Mouse (Mus musculus) bone marrow macrophage, adult 2 months (primary cell): ENCODE data around the gene Prrx2. TPM values are rescaled to one million over a fixed set of nuclear protein-coding genes. Genes with fewer than 3 reads are reported as not detected.

Source experiments
- H3K27ac ChIP-seq: 2 replicates; pipeline ENCODE4 v1.5.1; 2012; ENCODE audit warnings: low read depth, low read length; ENCODE audit not compliant: insufficient read depth
- H3K4me1 ChIP-seq: 2 replicates; pipeline ENCODE4 v1.6.1; 2012; ENCODE audit warnings: low read length; ENCODE audit not compliant: control insufficient read depth, insufficient read depth
- H3K4me3 ChIP-seq: 2 replicates; pipeline ENCODE4 v1.5.1; 2012; ENCODE audit warnings: mild to moderate bottlenecking, low read length, moderate library complexity; ENCODE audit not compliant: insufficient read depth
- CTCF ChIP-seq: IDR thresholded peaks from 2 replicates; pipeline ENCODE4 v1.5.1; 2012; ENCODE audit warnings: low read depth, mild to moderate bottlenecking, low read length, moderate library complexity
- POLR2A ChIP-seq: IDR thresholded peaks from 2 replicates; pipeline ENCODE4 v1.6.1; 2012; ENCODE audit warnings: mild to moderate bottlenecking, low read depth, low read length, borderline replicate concordance
- polyA plus RNA-seq: library from polyadenylated mRNA; stranded (reverse); fragments of >200 nt; gene quantifications from 2 replicates; pipeline ENCODE4 v1.2.4, GENCODE M21; 2012; ENCODE audit not compliant: missing spikeins, insufficient read depth, insufficient read length

Gene Prrx2
- polyA plus RNA-seq, 1 experiment: not detected

DNA sequence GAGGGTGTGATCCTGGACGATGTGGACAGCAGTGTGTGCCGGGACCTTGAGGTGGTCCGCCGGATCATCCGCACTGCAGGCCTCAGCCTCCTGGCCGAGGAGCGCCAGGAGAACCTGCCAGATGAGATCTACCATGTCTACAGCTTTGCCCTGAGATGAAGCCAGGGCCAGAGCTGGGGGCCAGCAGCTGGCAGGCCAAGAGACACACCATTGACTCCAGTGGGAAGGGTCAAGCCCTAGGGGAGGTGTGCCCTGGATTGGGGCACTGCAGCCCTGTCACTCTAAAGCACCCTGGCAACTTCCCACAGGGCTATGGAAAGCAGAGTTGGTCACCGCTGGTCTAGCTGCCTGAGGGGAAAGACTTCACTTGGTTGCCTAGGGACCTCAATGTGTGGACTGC is 12.3 kb upstream of the Prrx2 start:
- H3K27ac ChIP-seq: no peak overlapping the region

DNA sequence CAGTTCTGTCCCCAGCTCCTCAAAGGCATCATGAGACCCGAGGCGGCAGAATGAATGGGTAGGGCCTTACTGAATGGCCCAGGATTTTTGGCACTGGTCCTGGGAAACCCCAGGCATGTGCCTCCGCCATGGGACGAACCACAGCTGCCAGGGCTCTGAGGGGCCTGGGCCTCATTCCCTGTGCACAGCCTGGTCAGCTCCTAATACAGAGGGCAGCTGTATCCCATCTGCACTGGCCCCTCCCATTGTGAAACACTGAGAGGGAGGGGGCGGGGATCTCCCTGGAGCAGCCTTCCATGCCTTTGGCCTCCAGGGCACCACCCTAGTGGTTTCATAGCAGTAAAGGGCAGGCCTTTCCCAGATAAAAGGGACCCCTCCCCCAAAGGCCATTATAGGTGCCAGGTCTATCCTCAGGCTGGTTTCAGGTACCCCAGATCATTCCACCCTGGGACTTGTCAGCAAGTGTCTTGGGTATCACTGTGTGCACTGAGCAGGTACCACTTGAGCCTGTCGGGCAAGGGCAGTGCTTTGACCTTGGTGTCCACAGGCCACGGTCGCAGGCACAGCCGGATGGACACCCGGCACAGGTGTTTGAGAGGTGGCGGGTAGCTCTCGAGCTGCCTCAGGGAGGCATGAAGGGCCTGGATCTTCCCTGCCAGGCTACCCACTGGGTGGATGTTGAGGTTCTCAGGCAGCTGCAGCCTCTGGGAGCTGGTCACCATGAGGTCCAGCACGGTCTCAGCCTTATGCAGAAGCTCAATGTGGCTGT is 11.2 kb upstream of the Prrx2 start:
- Histone ChIP-seq H3K27ac (no peak overlapping the region), H3K4me1 (peaks cover 13% of the 10 kb centered on the region), H3K4me3 (no peak overlapping the region)
- no peak for TF ChIP-seq POLR2A
- no peak for TF ChIP-seq CTCF

More for the DNA sequence above, 12.3 kb upstream of the Prrx2 start:
- H3K4me3 ChIP-seq: no peak overlapping the region
- peaks cover 9% of the 10 kb centered on the region for H3K4me1 ChIP-seq
- no peak for TF ChIP-seq POLR2A
- TF ChIP-seq CTCF: no peak

DNA sequence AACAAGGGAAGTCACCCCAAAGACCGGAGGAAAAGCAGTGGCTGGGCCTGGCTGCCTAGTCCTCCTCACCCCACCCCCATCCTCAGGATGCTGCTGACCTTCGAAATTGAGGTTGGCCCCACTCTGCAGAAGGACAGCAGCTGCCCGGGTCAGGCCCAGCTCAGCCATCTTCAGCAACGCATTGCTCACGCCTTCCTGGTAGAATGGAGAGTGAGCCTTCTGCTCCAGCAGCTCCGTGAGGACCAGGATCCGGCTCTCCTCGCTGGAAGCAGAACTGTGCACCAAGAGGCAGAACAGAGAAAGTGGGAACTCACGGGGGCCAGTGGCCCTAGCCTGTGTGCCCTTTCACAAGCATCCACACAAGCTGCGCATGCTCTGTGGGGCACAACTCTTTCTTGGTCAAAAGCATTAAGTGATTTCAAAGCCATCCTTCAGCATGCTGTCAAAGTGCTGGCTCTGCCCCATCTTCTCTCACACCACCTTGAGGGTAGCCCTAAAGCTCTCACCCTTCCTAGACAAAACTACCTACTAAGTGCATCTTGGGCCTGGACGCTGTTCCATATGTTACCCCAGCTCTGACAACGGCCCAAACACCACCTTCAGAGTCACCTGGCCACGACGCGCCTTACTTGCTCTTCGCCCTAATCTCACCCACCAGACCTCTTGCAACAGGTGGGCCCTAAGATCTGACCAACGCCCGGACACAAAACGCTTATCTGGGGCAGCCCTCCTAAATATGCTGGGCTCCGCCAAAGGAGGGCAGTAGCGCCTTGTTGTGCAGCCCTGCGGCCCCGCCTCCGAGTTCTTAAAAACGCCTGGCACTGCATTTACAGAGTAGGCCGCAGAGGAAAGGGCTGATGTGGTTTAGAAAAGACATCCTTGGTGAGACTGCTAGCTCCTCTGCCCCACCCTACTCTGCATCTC is 7.7 kb upstream of the Prrx2 start:
- Histone ChIP-seq H3K4me3 (peak overlapping the region; percentile 92), H3K4me1 (peaks cover 12% of the 10 kb centered on the region), H3K27ac (peak overlapping the region; percentile 46)
- TF ChIP-seq CTCF (no peak), POLR2A (no peak)

DNA sequence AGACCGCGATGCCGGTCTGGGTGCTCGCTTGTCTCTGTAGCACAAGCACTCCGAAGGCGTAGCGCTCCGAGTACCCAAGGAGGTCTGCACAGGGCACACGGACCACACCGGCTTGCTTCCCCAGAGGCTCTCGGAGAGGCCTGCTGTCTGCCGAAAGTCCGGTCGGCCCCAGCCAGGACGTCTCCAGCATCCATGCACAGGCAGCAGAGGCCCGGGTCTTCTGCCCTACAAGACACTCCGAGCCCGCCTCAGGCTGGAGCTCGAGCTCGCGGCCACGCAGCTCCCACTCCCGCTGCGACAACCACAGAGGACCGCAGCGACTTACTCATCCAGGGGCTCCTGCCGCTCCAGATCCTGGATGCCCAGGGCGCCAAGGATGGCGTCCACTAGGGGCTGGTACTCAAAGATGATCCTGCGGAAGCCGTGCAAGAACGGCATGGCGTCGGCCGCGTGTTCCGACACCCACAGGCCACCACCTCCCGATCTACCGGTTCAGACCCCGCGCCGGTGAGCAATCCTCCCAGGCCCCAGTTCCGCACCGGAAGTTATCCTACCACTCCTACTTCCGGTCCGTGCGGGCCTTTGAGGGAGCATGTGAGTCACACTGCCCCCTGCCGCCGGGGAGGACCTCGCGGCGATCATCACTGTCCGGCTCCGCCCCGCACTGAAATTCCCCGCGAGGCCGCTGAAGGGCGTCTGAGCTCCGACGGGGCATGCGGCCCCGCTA is 6.9 kb upstream of the Prrx2 start:
- H3K4me1 ChIP-seq: peaks cover 12% of the 10 kb centered on the region
- peak overlapping the region; percentile 92 for H3K4me3 ChIP-seq
- H3K27ac ChIP-seq: peak overlapping the region; percentile 46
- TF ChIP-seq POLR2A: 0 out of 2 replicates have a peak, but pooled peaks have one; percentile 57
- peak; percentile 47; the same call in 1 of the 2 replicates for TF ChIP-seq CTCF

DNA sequence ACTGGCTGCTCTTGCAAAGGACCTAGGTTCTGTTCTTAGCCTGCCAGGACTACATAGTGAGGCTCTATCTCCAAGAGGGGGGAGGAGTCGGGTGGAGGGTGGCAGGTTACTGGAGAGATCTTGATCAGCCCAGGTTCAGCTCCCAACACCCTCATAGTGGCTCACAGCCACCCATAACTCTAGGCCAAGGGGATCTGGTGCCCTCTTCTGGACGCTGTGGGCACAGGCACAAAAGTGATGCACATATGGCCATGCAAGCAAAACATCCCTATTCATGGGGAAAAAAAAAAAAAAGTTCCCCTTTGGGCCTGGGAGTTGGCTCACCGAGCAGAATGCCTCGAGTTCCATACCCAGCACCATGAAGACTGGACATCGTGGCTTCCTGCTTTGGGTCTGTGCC is 5.5 kb upstream of the Prrx2 start:
- TF ChIP-seq CTCF (peak; percentile 79), POLR2A (no peak)
- Histone ChIP-seq H3K27ac (no peak overlapping the region), H3K4me3 (no peak overlapping the region), H3K4me1 (peaks cover 12% of the 10 kb centered on the region)

DNA sequence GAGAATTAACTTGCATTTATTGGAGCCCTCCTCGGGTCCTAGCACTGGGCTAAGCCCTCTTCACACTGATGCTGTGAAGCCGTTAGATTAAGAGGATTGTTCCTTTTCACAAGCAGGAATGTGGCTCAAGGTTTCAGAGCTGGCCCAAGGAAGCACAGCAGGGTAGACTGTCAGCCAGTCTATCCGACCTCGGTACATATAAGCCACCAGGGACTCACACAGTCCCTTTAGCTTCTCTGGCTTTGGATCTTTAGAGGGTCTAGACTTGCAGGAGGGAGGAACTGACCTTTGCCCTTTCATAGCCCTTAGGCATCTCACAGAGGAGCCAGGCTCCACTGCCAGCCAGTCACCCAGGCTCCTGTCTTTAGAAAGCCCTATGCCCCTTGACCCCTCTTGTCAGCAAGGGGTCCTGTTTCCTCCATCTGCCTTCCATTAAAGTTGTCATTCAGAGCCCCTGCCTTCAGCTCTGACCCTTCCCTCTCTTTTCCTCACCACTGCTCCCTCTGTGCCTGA is 4.4 kb upstream of the Prrx2 start, which contains the start of gene Asb6:
TSS of gene Asb6 (minus strand) at position 51 of the 513 bp plus-strand sequence.
- TF ChIP-seq POLR2A: no peak
- no peak for TF ChIP-seq CTCF
- Histone ChIP-seq H3K27ac (no peak within 1 kb of the TSS), H3K4me1 (peaks cover 12% of the 10 kb centered on the region), H3K4me3 (no peak within 1 kb of the TSS)

DNA sequence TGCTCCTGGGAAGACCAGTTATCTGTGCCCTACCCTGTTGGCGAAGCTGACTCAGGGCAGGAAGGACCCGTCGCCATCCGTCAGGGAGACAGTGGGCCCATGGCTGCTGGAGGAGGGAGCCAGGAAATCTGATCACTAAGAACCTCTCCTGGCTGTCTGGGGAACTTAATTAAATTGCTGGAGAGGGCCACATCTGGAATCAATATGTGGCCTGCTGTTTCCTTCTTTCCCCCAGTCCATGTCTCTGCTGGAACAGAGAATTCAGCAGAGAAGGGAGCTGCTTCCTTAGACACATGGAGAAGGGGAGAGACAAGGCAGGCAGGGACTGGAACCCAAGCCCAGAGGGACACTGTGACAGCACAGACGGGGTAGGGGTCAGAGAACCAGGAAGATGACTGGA is 1.1 kb upstream of the Prrx2 start:
- Histone ChIP-seq H3K4me1 (peaks cover 2% of the 10 kb centered on the region; the same call in 1 of the 2 replicates), H3K4me3 (no peak overlapping the region), H3K27ac (no peak overlapping the region)
- no peak for TF ChIP-seq POLR2A

DNA sequence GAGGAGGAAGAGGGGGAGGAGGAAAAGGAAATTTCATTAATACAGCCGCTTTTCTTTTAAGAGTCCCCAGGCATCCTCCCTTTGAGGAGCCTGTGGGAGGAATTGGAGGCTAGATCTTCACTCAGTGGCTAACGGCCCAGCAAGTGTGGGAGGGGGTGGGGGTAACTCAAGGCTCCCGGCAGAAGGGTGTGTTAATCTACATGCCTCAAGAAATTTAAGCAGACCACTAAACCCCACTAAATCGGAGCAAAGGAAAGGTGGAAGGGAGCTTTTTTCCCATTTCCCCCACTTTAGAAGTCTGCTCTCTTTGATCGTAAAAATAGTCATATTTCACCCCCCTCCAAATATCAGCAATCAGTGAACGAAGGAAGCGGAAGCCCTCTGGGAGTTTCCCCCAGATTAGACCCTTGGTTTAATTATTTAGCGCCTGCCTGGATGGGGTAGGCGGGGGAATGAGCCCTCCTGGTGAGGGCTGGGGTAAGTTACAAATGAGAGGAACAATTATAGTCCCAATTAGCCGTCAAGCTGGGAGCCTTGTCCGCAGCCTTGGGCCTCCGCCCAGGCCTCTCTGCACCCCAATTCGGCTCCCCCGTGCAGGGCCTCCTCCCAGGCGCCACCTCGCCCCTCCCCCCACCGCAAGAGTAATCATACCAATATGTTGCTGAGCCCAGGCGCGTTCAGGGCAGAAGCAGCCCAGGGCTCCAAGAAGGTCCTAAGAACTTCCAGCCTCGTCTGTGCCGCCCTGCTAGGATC is 1.6 kb downstream of the Prrx2 start:
- Histone ChIP-seq H3K4me1 (no peaks in the 10 kb centered on the region), H3K27ac (no peak overlapping the region), H3K4me3 (no peak overlapping the region)
- TF ChIP-seq POLR2A (no peak), CTCF (no peak)
